Mouse (Mus musculus) retina, postnatal 1 day (tissue): ENCODE data around the gene Rassf4.

ENCODE experiments used
- DNase-seq: peaks from one replicate; pipeline ENCODE4 v3.0.0-alpha.2; 2012

The Rassf4 gene

GRCm38 (mm10) chr6:116670144-116670543 is 3.6 kb downstream of the Rassf4 start:
- DNase-seq = peak; percentile 87

GRCm38 (mm10) chr6:116668682-116669470 is 4.9 kb downstream of the Rassf4 start:
- peak; percentile 55 for DNase-seq

GRCm38 (mm10) chr6:116667382-116667781 is 6.4 kb downstream of the Rassf4 start:
- DNase-seq = no peak

GRCm38 (mm10) chr6:116666892-116667291 is 6.9 kb downstream of the Rassf4 start:
- DNase-seq = peak; percentile 45

- DNase-seq = peak; percentile 54
Observed at GRCm38 (mm10) chr6:116666085-116666750, 7.5 kb downstream of the Rassf4 start.

- DNase-seq = no peak
Observed at GRCm38 (mm10) chr6:116664830-116665229, 8.9 kb downstream of the Rassf4 start.

- no peak for DNase-seq
Observed at GRCm38 (mm10) chr6:116664031-116664430, 9.7 kb downstream of the Rassf4 start.

GRCm38 (mm10) chr6:116663364-116663763 is 10.4 kb downstream of the Rassf4 start:
- no peak for DNase-seq

GRCm38 (mm10) chr6:116653684-116654454 is 19.9 kb downstream of the Rassf4 start:
- peak; percentile 83 for DNase-seq

- DNase-seq = no peak
Observed at GRCm38 (mm10) chr6:116653191-116653590, 20.6 kb downstream of the Rassf4 start.

- no peak for DNase-seq
Observed at GRCm38 (mm10) chr6:116651437-116652118, 22.2 kb downstream of the Rassf4 start.

GRCm38 (mm10) chr6:116650406-116650805 is 23.3 kb downstream of the Rassf4 start, which contains the start of gene Depp1:
Gene Depp1 (plus strand): TSS chr6:116650609.
- no peak for DNase-seq

- DNase-seq = no peak
Observed at GRCm38 (mm10) chr6:116649811-116650210, 23.9 kb downstream of the Rassf4 start.

- no peak for DNase-seq
Observed at GRCm38 (mm10) chr6:116647763-116648162, 26.0 kb downstream of the Rassf4 start.

GRCm38 (mm10) chr6:116644335-116644734 is 29.4 kb downstream of the Rassf4 start:
- DNase-seq = no peak

GRCm38 (mm10) chr6:116643881-116644280 is 29.9 kb downstream of the Rassf4 start:
- no peak for DNase-seq

GRCm38 (mm10) chr6:116642942-116643341 is 30.8 kb downstream of the Rassf4 start:
- no peak for DNase-seq

- DNase-seq = no peak
Observed at GRCm38 (mm10) chr6:116639663-116640062, 34.1 kb downstream of the Rassf4 start.

- no peak for DNase-seq
Observed at GRCm38 (mm10) chr6:116638871-116639270, 34.9 kb downstream of the Rassf4 start.

GRCm38 (mm10) chr6:116637496-116637895 is 36.3 kb downstream of the Rassf4 start:
- DNase-seq = no peak

- DNase-seq = no peak
Observed at GRCm38 (mm10) chr6:116636581-116637235, 37.0 kb downstream of the Rassf4 start.
